Mouse (Mus musculus) CH12.LX (cell line): ENCODE measurements around the gene E030018B13Rik.

Experiments
- CTCF ChIP-seq, 2 experiments: IDR thresholded peaks in 1 of 2; conservative IDR thresholded peaks in 1 of 2; 2 replicates each; pipeline ENCODE4 v1.5.1; 2011 to 2012; ENCODE audit warnings: low read depth in 2 of 2, low read length in 2 of 2, improper control_type of control experiment in 1 of 2, inconsistent platforms in 1 of 2, mild to moderate bottlenecking in 1 of 2, moderate library complexity in 1 of 2
- GABPA ChIP-seq: IDR thresholded peaks from 2 replicates; pipeline ENCODE4 v1.6.1; 2012; ENCODE audit warnings: low read depth, low read length, improper control_type of control experiment, inconsistent platforms; ENCODE audit not compliant: insufficient replicate concordance
- MAX ChIP-seq: IDR thresholded peaks from 2 replicates; pipeline ENCODE4 v1.6.1; 2011; ENCODE audit warnings: low read length, improper control_type of control experiment
- MXI1 ChIP-seq: IDR thresholded peaks from 2 replicates; pipeline ENCODE4 v1.6.1; 2011; ENCODE audit warnings: mild to moderate bottlenecking, low read depth, low read length, improper control_type of control experiment
- POLR2A ChIP-seq: IDR thresholded peaks from 2 replicates; pipeline ENCODE4 v1.6.1; 2011; ENCODE audit warnings: low read depth, mild to moderate bottlenecking, improper control_type of control experiment, low read length
- SIN3A ChIP-seq: IDR thresholded peaks from 2 replicates; pipeline ENCODE4 v1.6.1; 2012; ENCODE audit warnings: low read length, improper control_type of control experiment, inconsistent platforms
- USF1 ChIP-seq: IDR thresholded peaks from 2 replicates; pipeline ENCODE4 v1.6.1; 2014; ENCODE audit warnings: low read depth, mild to moderate bottlenecking, inconsistent platforms, low read length, improper control_type of control experiment

DNA sequence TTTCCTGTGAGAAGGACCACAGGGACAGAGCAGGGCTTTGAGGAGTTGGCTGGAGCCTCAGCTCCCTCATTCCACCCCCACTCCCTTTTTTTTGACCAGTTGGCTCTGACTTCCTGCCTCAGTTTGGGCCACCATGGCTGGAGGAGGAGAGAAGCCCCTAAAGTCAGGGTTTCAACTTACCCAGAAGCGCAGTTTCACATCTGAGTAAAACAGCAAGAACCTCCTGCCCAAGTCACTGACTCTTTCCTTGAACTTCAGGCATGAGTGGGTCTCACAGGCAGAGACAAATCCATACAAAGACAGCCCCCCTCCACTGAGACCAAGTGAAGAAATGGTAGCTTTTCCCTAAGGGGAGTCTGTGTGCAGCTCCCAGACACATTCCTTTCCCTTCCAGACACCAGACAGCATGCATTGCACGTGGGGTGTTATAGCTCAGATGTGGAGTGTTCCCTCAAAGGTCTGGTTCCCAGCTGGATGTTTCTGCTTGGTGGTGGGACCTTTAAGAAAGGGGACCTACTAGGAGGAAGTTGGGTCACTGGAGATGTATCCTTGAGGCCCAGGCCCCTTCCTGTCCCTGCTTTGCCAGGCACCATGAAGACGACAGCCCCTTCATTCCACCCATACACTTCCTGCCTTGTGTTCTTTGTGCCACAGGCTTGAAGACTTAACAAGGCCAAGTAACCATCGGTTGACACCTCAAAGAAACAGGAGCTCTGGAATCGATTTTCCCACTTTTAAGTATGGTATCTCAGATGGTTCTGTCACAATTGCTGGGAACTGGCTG, 49.2 kb downstream of the E030018B13Rik start:
- TF ChIP-seq CTCF (conservative IDR thresholded peaks at IDR 0.05 in 1 of 2, IDR thresholded peaks at IDR 0.05 in 1 of 2; ENCODE audit: low read depth in 2 of 2, low read length in 2 of 2) (no peak), GABPA (no peak), USF1 (no peak), POLR2A (no peak), SIN3A (no peak), MAX (peak; percentile 59; the same call in 1 of the 2 replicates), MXI1 (no peak)
